Mouse (Mus musculus) kidney, adult 9 months (tissue): ENCODE measurements at regions not wholly inside any gene's neighbourhood (a gene's known extent, or its start where the extent isn't known, plus 50 kb on each side); places are given as distances from the start of the nearest gene placed in this dataset.
A peak's percentile ranks its signal among the peaks of the same experiment; 100 is the strongest.

Experiments
- DNase-seq: peaks from one replicate; pipeline ENCODE4 v3.0.0; 2022

- DNase-seq, result no peak
These were observed 108.5 kb upstream of the Prdm1 start for GRCm38 (mm10) chr10:44636786-44637185.

GRCm38 (mm10) chr10:44636061-44636460 lies 107.8 kb upstream of the Prdm1 start:
- no peak for DNase-seq

GRCm38 (mm10) chr10:44631584-44631983 lies 103.3 kb upstream of the Prdm1 start:
- DNase-seq, result peak; percentile 14

- peak; percentile 54 for DNase-seq
These were observed 102.2 kb upstream of the Prdm1 start for GRCm38 (mm10) chr10:44630485-44630884.

- no peak for DNase-seq
These were observed 100.1 kb upstream of the Prdm1 start for GRCm38 (mm10) chr10:44628387-44628786.

GRCm38 (mm10) chr10:44627431-44627830 lies 99.1 kb upstream of the Prdm1 start:
- no peak for DNase-seq

- no peak for DNase-seq
These were observed 97.2 kb upstream of the Prdm1 start for GRCm38 (mm10) chr10:44625521-44625920.

- DNase-seq, result no peak
These were observed 87.3 kb upstream of the Prdm1 start for GRCm38 (mm10) chr10:44615586-44615985.

- DNase-seq, result no peak
These were observed 84.3 kb upstream of the Prdm1 start for GRCm38 (mm10) chr10:44612571-44612970.

- no peak for DNase-seq
These were observed 83.1 kb upstream of the Prdm1 start for GRCm38 (mm10) chr10:44611399-44611798.

GRCm38 (mm10) chr10:44609187-44609586 lies 80.9 kb upstream of the Prdm1 start:
- DNase-seq, result no peak

- no peak for DNase-seq
These were observed 79.1 kb upstream of the Prdm1 start for GRCm38 (mm10) chr10:44607334-44607851.

GRCm38 (mm10) chr10:44604512-44604911 lies 76.2 kb upstream of the Prdm1 start:
- DNase-seq, result peak; percentile 70

GRCm38 (mm10) chr10:44603461-44603860 lies 75.2 kb upstream of the Prdm1 start:
- no peak for DNase-seq

- DNase-seq, result no peak
These were observed 73.2 kb upstream of the Prdm1 start for GRCm38 (mm10) chr10:44601550-44601949.

- DNase-seq, result no peak
These were observed 71.6 kb upstream of the Prdm1 start for GRCm38 (mm10) chr10:44599964-44600334.

GRCm38 (mm10) chr10:44599331-44599963 lies 71.1 kb upstream of the Prdm1 start:
- DNase-seq, result no peak

- DNase-seq, result no peak
These were observed 70.3 kb upstream of the Prdm1 start for GRCm38 (mm10) chr10:44598615-44599014.

- DNase-seq, result no peak
These were observed 67.6 kb upstream of the Prdm1 start for GRCm38 (mm10) chr10:44595932-44596331.

- DNase-seq, result no peak
These were observed 61.5 kb upstream of the Prdm1 start for GRCm38 (mm10) chr10:44589842-44590241.

- DNase-seq, result peak; percentile 11
These were observed 61.1 kb upstream of the Prdm1 start for GRCm38 (mm10) chr10:44589352-44589751.

GRCm38 (mm10) chr10:44582736-44583135 lies 54.4 kb upstream of the Prdm1 start:
- DNase-seq, result no peak
